9 mouse cellular contexts compared by ENCODE assay signal in the genomic region with DNA sequence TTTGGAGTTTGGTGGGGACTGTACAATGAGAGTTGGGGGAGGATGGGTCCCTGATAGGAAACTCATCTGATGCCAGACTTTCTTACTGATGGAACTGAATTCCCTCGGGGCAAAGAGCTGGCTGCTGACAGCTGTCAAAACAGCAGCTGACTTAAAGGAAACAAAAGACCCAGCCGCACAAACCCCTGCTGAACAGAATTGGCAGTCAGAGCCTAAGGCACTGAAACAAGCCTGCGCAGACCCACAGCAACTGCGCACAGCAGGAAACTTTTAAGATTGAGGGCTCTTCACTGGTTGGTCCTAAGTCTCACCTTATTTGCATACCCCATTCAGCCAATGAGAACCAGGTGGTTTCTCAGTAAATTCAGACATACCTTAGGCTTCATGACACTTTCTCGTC. TPM values are rescaled to one million over a fixed set of nuclear protein-coding genes. Genes with fewer than 3 reads are reported as not detected.
DNase-seq lines count a peak whose midpoint lies in the region; ATAC-seq and TF ChIP-seq lines count a peak whose summit lies in the region.
"Had no signal": no experiment of that assay in that cellular context is flagged by ENCODE, and none has a peak within 500 bp of the region (broad histone marks: within the 10 kb centered on the region; RNA-seq: fewer than 3 reads in every experiment).

No protein-coding gene starts in this region.

- H3K27ac ChIP-seq in neural tube, embryonic 11.5 days (ENCODE audit: low read depth, low read length) = no peak overlapping the region
- no peak overlapping the region for H3K27ac ChIP-seq in neural tube, embryonic 15.5 days (replicated peaks)
- 0 out of 2 replicates have a peak overlapping the region, but pooled peaks have one; percentile 4 for H3K27ac ChIP-seq in forebrain, embryonic 10.5 days
- no peak overlapping the region for H3K27ac ChIP-seq in hindbrain, postnatal 0 days

- no peak for ATAC-seq in neural tube, embryonic 11.5 days (ENCODE audit: insufficient read depth, low FRiP score, low TSS enrichment)
- no peak for ATAC-seq in neural tube, embryonic 15.5 days (ENCODE audit: low FRiP score)
- ATAC-seq in hindbrain, postnatal 0 days = no peak

- H3K27me3 ChIP-seq in neural tube, embryonic 11.5 days (ENCODE audit: control insufficient read depth, insufficient read depth, low read length) = no peaks in the 10 kb centered on the region
- H3K27me3 ChIP-seq in neural tube, embryonic 15.5 days (replicated peaks) = peaks cover 5% of the 10 kb centered on the region; the same call in 1 of the 2 replicates
- H3K27me3 ChIP-seq in forebrain, embryonic 10.5 days (ENCODE audit: poor library complexity, severe bottlenecking) = no peaks in the 10 kb centered on the region
- H3K27me3 ChIP-seq in hindbrain, postnatal 0 days (ENCODE audit: insufficient read depth, low read length) = no peaks in the 10 kb centered on the region

- no peak overlapping the region for H3K9ac ChIP-seq in neural tube, embryonic 11.5 days (ENCODE audit: low read length)
- H3K9ac ChIP-seq in neural tube, embryonic 15.5 days (replicated peaks) = no peak overlapping the region
- H3K9ac ChIP-seq in hindbrain, postnatal 0 days (replicated peaks; ENCODE audit: low read length) = no peak overlapping the region

- DNase-seq in neural tube, embryonic 11.5 days (ENCODE audit: low spot score) = peak; percentile 51
- no peak for DNase-seq in forebrain, embryonic 10.5 days (ENCODE audit: extremely low spot score, low spot score)
- peak; percentile 55 for DNase-seq in hindbrain, postnatal 0 days (ENCODE audit: low spot score)
- no peak for DNase-seq in ovary, postnatal 10 days (ENCODE audit: low spot score)
- DNase-seq in layer of hippocampus, adult 8-10 months (ENCODE audit: low spot score in 2 of 2) = no peak
- no peak for DNase-seq in urinary bladder, adult 18-20 months (ENCODE audit: low spot score in 2 of 2)
- DNase-seq: gastrocnemius, postnatal 10 days; heart, postnatal 36 days had no signal

- H3K36me3 ChIP-seq in neural tube, embryonic 11.5 days (ENCODE audit: control insufficient read depth, insufficient read depth, low read length) = no peaks in the 10 kb centered on the region
- no peaks in the 10 kb centered on the region for H3K36me3 ChIP-seq in neural tube, embryonic 15.5 days
- H3K36me3 ChIP-seq in forebrain, embryonic 10.5 days (replicated peaks) = no peaks in the 10 kb centered on the region
- no peaks in the 10 kb centered on the region for H3K36me3 ChIP-seq in hindbrain, postnatal 0 days (ENCODE audit: insufficient read depth, low read length)

- peaks cover 4% of the 10 kb centered on the region; the same call in 1 of the 2 replicates for H3K9me3 ChIP-seq in neural tube, embryonic 11.5 days (ENCODE audit: control insufficient read depth, low read length)
- H3K9me3 ChIP-seq in neural tube, embryonic 15.5 days (replicated peaks) = no peaks in the 10 kb centered on the region
- no peaks in the 10 kb centered on the region; the same call in 1 of the 2 replicates for H3K9me3 ChIP-seq in forebrain, embryonic 10.5 days
- no peaks in the 10 kb centered on the region for H3K9me3 ChIP-seq in hindbrain, postnatal 0 days (ENCODE audit: low read length)

- TF ChIP-seq CTCF in hindbrain, postnatal 0 days (IDR thresholded peaks at IDR 0.05; ENCODE audit: low read depth) = no peak

- H3K4me2 ChIP-seq in neural tube, embryonic 11.5 days (ENCODE audit: low read depth) = no peak overlapping the region
- H3K4me2 ChIP-seq in neural tube, embryonic 15.5 days = no peak overlapping the region
- H3K4me2 ChIP-seq in hindbrain, postnatal 0 days (ENCODE audit: low read depth, low read length) = no peak overlapping the region

- H3K4me1 ChIP-seq in neural tube, embryonic 11.5 days (ENCODE audit: control insufficient read depth, insufficient read depth, low read length) = no peaks in the 10 kb centered on the region
- no peaks in the 10 kb centered on the region for H3K4me1 ChIP-seq in neural tube, embryonic 15.5 days
- H3K4me1 ChIP-seq in forebrain, embryonic 10.5 days = peaks cover 16% of the 10 kb centered on the region
- no peaks in the 10 kb centered on the region for H3K4me1 ChIP-seq in hindbrain, postnatal 0 days (ENCODE audit: insufficient read depth, low read length)

- WGBS in neural tube, embryonic 11.5 days = 42% methylated on average over 5 of the region's 5 CpGs
- 21% methylated on average over 5 of the region's 5 CpGs for WGBS in neural tube, embryonic 15.5 days
- 33% methylated on average over 5 of the region's 5 CpGs for WGBS in forebrain, embryonic 10.5 days
- WGBS in hindbrain, postnatal 0 days = 17% methylated on average over 5 of the region's 5 CpGs

- no peak overlapping the region for H3K4me3 ChIP-seq in neural tube, embryonic 11.5 days (ENCODE audit: low read depth, low read length)
- no peak overlapping the region for H3K4me3 ChIP-seq in neural tube, embryonic 15.5 days (replicated peaks)
- no peak overlapping the region for H3K4me3 ChIP-seq in forebrain, embryonic 10.5 days
- no peak overlapping the region for H3K4me3 ChIP-seq in hindbrain, postnatal 0 days (ENCODE audit: low read length)

RNA-seq across cellular contexts. Expression of gene Sema4a, which starts 12.0 kb away (rescaled TPM):
- polyA plus RNA-seq in neural tube, embryonic 11.5 days (2014; fragmentation: Nextera tagmentation; extraction: Ambion mirVana) = 5.8 and 6.1 TPM in 2 replicates
- 28.2 and 28.8 TPM in 2 replicates for polyA plus RNA-seq in neural tube, embryonic 15.5 days (2015; fragmentation: Nextera tagmentation; extraction: Ambion mirVana)
- polyA plus RNA-seq in forebrain, embryonic 10.5 days (2016; fragmentation: Nextera tagmentation; extraction: Ambion mirVana) = 5.9 and 6.7 TPM in 2 replicates
- 39.4 and 45.2 TPM in 2 replicates for total RNA-seq in hindbrain, postnatal 0 days (2014; rRNA removed)
- polyA plus RNA-seq in hindbrain, postnatal 0 days (2015; fragmentation: Nextera tagmentation; extraction: Ambion mirVana) = 25.4 and 26.5 TPM in 2 replicates
- 10 to 100 TPM; 43.0 to 52.1 (median 50.8) TPM for total RNA-seq in layer of hippocampus, adult 8-10 months (2022)

RNA-seq across cellular contexts. Expression of gene Lmna, which starts 36.7 kb away (rescaled TPM):
- 16.1 and 17.4 TPM in 2 replicates for polyA plus RNA-seq in neural tube, embryonic 11.5 days (2014; fragmentation: Nextera tagmentation; extraction: Ambion mirVana)
- polyA plus RNA-seq in neural tube, embryonic 15.5 days (2015; fragmentation: Nextera tagmentation; extraction: Ambion mirVana) = 70.3 and 78.7 TPM in 2 replicates
- polyA plus RNA-seq in forebrain, embryonic 10.5 days (2016; fragmentation: Nextera tagmentation; extraction: Ambion mirVana) = 11.6 and 11.8 TPM in 2 replicates
- 59.7 and 60.8 TPM in 2 replicates for total RNA-seq in hindbrain, postnatal 0 days (2014; rRNA removed)
- polyA plus RNA-seq in hindbrain, postnatal 0 days (2015; fragmentation: Nextera tagmentation; extraction: Ambion mirVana) = 59.1 and 61.1 TPM in 2 replicates
- total RNA-seq in layer of hippocampus, adult 8-10 months (2022) = 10 to 100 TPM; 38.0 to 45.6 (median 40.2) TPM

RNA-seq across cellular contexts. Expression of gene Slc25a44, which starts 48.1 kb away (rescaled TPM):
- polyA plus RNA-seq in neural tube, embryonic 11.5 days (2014; fragmentation: Nextera tagmentation; extraction: Ambion mirVana) = 24.8 and 27.0 TPM in 2 replicates
- polyA plus RNA-seq in neural tube, embryonic 15.5 days (2015; fragmentation: Nextera tagmentation; extraction: Ambion mirVana) = 33.6 and 36.4 TPM in 2 replicates
- 17.9 and 20.0 TPM in 2 replicates for polyA plus RNA-seq in forebrain, embryonic 10.5 days (2016; fragmentation: Nextera tagmentation; extraction: Ambion mirVana)
- total RNA-seq in hindbrain, postnatal 0 days (2014; rRNA removed) = 68.3 and 68.6 TPM in 2 replicates
- 31.9 and 34.1 TPM in 2 replicates for polyA plus RNA-seq in hindbrain, postnatal 0 days (2015; fragmentation: Nextera tagmentation; extraction: Ambion mirVana)
- total RNA-seq in layer of hippocampus, adult 8-10 months (2022) = 10 to 100 TPM; 66.0 to 72.8 (median 68.6) TPM

RNA-seq across cellular contexts. Expression of gene Mex3a, which starts 59.2 kb away (rescaled TPM):
- polyA plus RNA-seq in neural tube, embryonic 11.5 days (2014; fragmentation: Nextera tagmentation; extraction: Ambion mirVana) = 42.0 and 43.6 TPM in 2 replicates
- polyA plus RNA-seq in neural tube, embryonic 15.5 days (2015; fragmentation: Nextera tagmentation; extraction: Ambion mirVana) = 18.6 and 19.2 TPM in 2 replicates
- polyA plus RNA-seq in forebrain, embryonic 10.5 days (2016; fragmentation: Nextera tagmentation; extraction: Ambion mirVana) = 27.4 and 28.6 TPM in 2 replicates
- 52.3 and 54.5 TPM in 2 replicates for total RNA-seq in hindbrain, postnatal 0 days (2014; rRNA removed)
- 13.9 and 15.3 TPM in 2 replicates for polyA plus RNA-seq in hindbrain, postnatal 0 days (2015; fragmentation: Nextera tagmentation; extraction: Ambion mirVana)
- 1 to 10 TPM; 2.4 to 2.8 (median 2.6) TPM for total RNA-seq in layer of hippocampus, adult 8-10 months (2022)

Comparison
In these comparisons a context has a peak if more than half of its experiments do, and no peak if none do; other contexts are left out.
1. DNase-seq: peak in neural tube, embryonic 11.5 days (single experiment) and hindbrain, postnatal 0 days (single experiment); none in forebrain, embryonic 10.5 days (single experiment), ovary, postnatal 10 days (single experiment), layer of hippocampus, adult 8-10 months (0 of 2) and urinary bladder, adult 18-20 months (0 of 2).